Mouse (Mus musculus) limb, embryonic 13.5 days (tissue): Measurements from ENCODE around the gene Tmem206. TPM values are rescaled to one million over a fixed set of nuclear protein-coding genes. Genes with fewer than 3 reads are reported as not detected.

ENCODE experiments used
- ATAC-seq: fragments of 200-750 bp; cut with Nextera tagmentation; 2 replicates; pipeline ENCODE4 v1.8.0; 2017; ENCODE audit warnings: low read depth, moderate number of reproducible peaks, moderate TSS enrichment; ENCODE audit not compliant: low FRiP score
- H3K27ac ChIP-seq: fragments of 300-500 bp; sonication (generic); 2 replicates; pipeline ENCODE4 v1.5.1; 2015; ENCODE audit warnings: inconsistent platforms, mild to moderate bottlenecking, moderate library complexity
- H3K27me3 ChIP-seq: fragments of 300-500 bp; sonication (generic); 2 replicates; pipeline ENCODE4 v1.6.1; 2015; ENCODE audit warnings: mild to moderate bottlenecking, inconsistent platforms
- H3K36me3 ChIP-seq: fragments of 300-500 bp; sonication (generic); 2 replicates; pipeline ENCODE4 v1.6.1; 2015; ENCODE audit warnings: inconsistent platforms, mild to moderate bottlenecking, moderate library complexity
- H3K4me1 ChIP-seq: fragments of 300-500 bp; sonication (generic); 2 replicates; pipeline ENCODE4 v1.6.1; 2015; ENCODE audit warnings: inconsistent platforms
- H3K4me2 ChIP-seq: fragments of 300-500 bp; sonication (generic); replicated peaks from 2 replicates; pipeline ENCODE4 v1.6.1; 2015; ENCODE audit warnings: inconsistent platforms, mild to moderate bottlenecking, moderate library complexity
- H3K4me3 ChIP-seq: fragments of 300-500 bp; sonication (generic); 2 replicates; pipeline ENCODE4 v1.5.1; 2015; ENCODE audit warnings: moderate library complexity, mild to moderate bottlenecking, inconsistent platforms
- H3K9ac ChIP-seq: fragments of 300-500 bp; sonication (generic); 2 replicates; pipeline ENCODE4 v1.6.1; 2015; ENCODE audit warnings: mild to moderate bottlenecking, inconsistent platforms
- H3K9me3 ChIP-seq: fragments of 300-500 bp; sonication (generic); 2 replicates; pipeline ENCODE4 v1.6.1; 2016; ENCODE audit warnings: inconsistent platforms
- WGBS: fragments of 180-500 bp; shearing (Covaris S2); methylation state at CpG from one replicate; pipeline ENCODE4 v1.1.7; 2015; 5-methylcytosine and 5-hydroxymethylcytosine counted together
- polyA plus RNA-seq: library from polyadenylated mRNA; unstranded; fragments of >200 nt; fragmentation: Nextera tagmentation; extraction: Ambion mirVana; gene quantifications from 2 replicates; pipeline ENCODE4 v1.2.1, GENCODE M21; 2015

The Tmem206 gene
- polyA plus RNA-seq, 1 experiment from 2014 or later = 21.5 TPM

- Histone ChIP-seq H3K9me3 (no peaks in the 10 kb centered on the region), H3K4me2 (no peak overlapping the region), H3K9ac (no peak overlapping the region), H3K36me3 (no peaks in the 10 kb centered on the region), H3K27ac (no peak overlapping the region), H3K4me1 (0 out of 2 replicates have a peak, but pooled peaks cover 6% of the 10 kb centered on the region), H3K4me3 (no peak overlapping the region), H3K27me3 (no peaks in the 10 kb centered on the region)
- 50% methylated on average over 3 of the region's 3 CpGs for WGBS
- ATAC-seq = no peak
These were observed 29.9 kb upstream of the Tmem206 start for GRCm38 (mm10) chr1:191295784-191296183.

GRCm38 (mm10) chr1:191296445-191296844 is 29.3 kb upstream of the Tmem206 start:
- Histone ChIP-seq H3K9ac (no peak overlapping the region), H3K36me3 (no peaks in the 10 kb centered on the region), H3K4me2 (no peak overlapping the region), H3K27me3 (no peaks in the 10 kb centered on the region), H3K9me3 (no peaks in the 10 kb centered on the region), H3K4me1 (0 out of 2 replicates have a peak, but pooled peaks cover 6% of the 10 kb centered on the region), H3K27ac (no peak overlapping the region), H3K4me3 (no peak overlapping the region)
- WGBS = 69% methylated on average over 5 of the region's 5 CpGs
- ATAC-seq = no peak

- no peak for ATAC-seq
- H3K4me3 ChIP-seq = no peak overlapping the region
- H3K36me3 ChIP-seq = no peaks in the 10 kb centered on the region
- 87% methylated on average over 4 of the region's 4 CpGs for WGBS
- H3K4me2 ChIP-seq = no peak overlapping the region
- no peak overlapping the region for H3K27ac ChIP-seq
- H3K4me1 ChIP-seq = 0 out of 2 replicates have a peak, but pooled peaks cover 6% of the 10 kb centered on the region
- H3K27me3 ChIP-seq = no peaks in the 10 kb centered on the region
- no peak overlapping the region for H3K9ac ChIP-seq
- no peaks in the 10 kb centered on the region for H3K9me3 ChIP-seq
These were observed 27.4 kb upstream of the Tmem206 start for GRCm38 (mm10) chr1:191298304-191298703.

GRCm38 (mm10) chr1:191299215-191299942 is 26.3 kb upstream of the Tmem206 start:
- Histone ChIP-seq H3K9ac (no peak overlapping the region), H3K4me3 (no peak overlapping the region), H3K4me2 (no peak overlapping the region), H3K9me3 (no peaks in the 10 kb centered on the region), H3K27ac (no peak overlapping the region), H3K27me3 (no peaks in the 10 kb centered on the region), H3K4me1 (0 out of 2 replicates have a peak, but pooled peaks cover 6% of the 10 kb centered on the region), H3K36me3 (no peaks in the 10 kb centered on the region)
- WGBS = 49% methylated on average over 11 of the region's 11 CpGs
- peak; percentile 42; the same call in 1 of the 2 replicates for ATAC-seq

GRCm38 (mm10) chr1:191301903-191302302 is 23.8 kb upstream of the Tmem206 start:
- Histone ChIP-seq H3K9ac (no peak overlapping the region), H3K36me3 (peaks cover 7% of the 10 kb centered on the region; the same call in 1 of the 2 replicates), H3K4me2 (no peak overlapping the region), H3K27ac (no peak overlapping the region), H3K4me1 (0 out of 2 replicates have a peak, but pooled peaks cover 6% of the 10 kb centered on the region), H3K4me3 (no peak overlapping the region), H3K9me3 (no peaks in the 10 kb centered on the region), H3K27me3 (no peaks in the 10 kb centered on the region)
- WGBS = 33% methylated on average over 4 of the region's 4 CpGs
- no peak for ATAC-seq

- WGBS = 74% methylated on average over 3 of the region's 3 CpGs
- no peak overlapping the region for H3K27ac ChIP-seq
- no peak overlapping the region for H3K9ac ChIP-seq
- no peaks in the 10 kb centered on the region for H3K9me3 ChIP-seq
- H3K4me2 ChIP-seq = no peak overlapping the region
- no peak for ATAC-seq
- no peak overlapping the region for H3K4me3 ChIP-seq
- no peaks in the 10 kb centered on the region for H3K27me3 ChIP-seq
- 0 out of 2 replicates have a peak, but pooled peaks cover 6% of the 10 kb centered on the region for H3K4me1 ChIP-seq
- H3K36me3 ChIP-seq = peaks cover 21% of the 10 kb centered on the region
These were observed 22.0 kb upstream of the Tmem206 start for GRCm38 (mm10) chr1:191303736-191304135.

GRCm38 (mm10) chr1:191304216-191304615 is 21.5 kb upstream of the Tmem206 start:
- no peak for ATAC-seq
- no peak overlapping the region for H3K9ac ChIP-seq
- no peaks in the 10 kb centered on the region for H3K27me3 ChIP-seq
- H3K27ac ChIP-seq = no peak overlapping the region
- no peaks in the 10 kb centered on the region for H3K9me3 ChIP-seq
- H3K4me1 ChIP-seq = 0 out of 2 replicates have a peak, but pooled peaks cover 3% of the 10 kb centered on the region
- no peak overlapping the region for H3K4me2 ChIP-seq
- 58% methylated on average over 6 of the region's 6 CpGs for WGBS
- H3K36me3 ChIP-seq = peaks cover 22% of the 10 kb centered on the region
- H3K4me3 ChIP-seq = no peak overlapping the region

- no peak overlapping the region for H3K9ac ChIP-seq
- ATAC-seq = no peak
- no peaks in the 10 kb centered on the region for H3K9me3 ChIP-seq
- H3K27me3 ChIP-seq = no peaks in the 10 kb centered on the region
- no peak overlapping the region for H3K4me2 ChIP-seq
- WGBS = 67% methylated on average over 7 of the region's 7 CpGs
- no peak overlapping the region for H3K27ac ChIP-seq
- no peaks in the 10 kb centered on the region for H3K4me1 ChIP-seq
- H3K36me3 ChIP-seq = peaks cover 28% of the 10 kb centered on the region
- H3K4me3 ChIP-seq = no peak overlapping the region
These were observed 20.1 kb upstream of the Tmem206 start for GRCm38 (mm10) chr1:191305610-191306009.

- H3K4me1 ChIP-seq = no peaks in the 10 kb centered on the region
- no peak overlapping the region for H3K27ac ChIP-seq
- peaks cover 28% of the 10 kb centered on the region for H3K36me3 ChIP-seq
- H3K4me2 ChIP-seq = no peak overlapping the region
- H3K4me3 ChIP-seq = no peak overlapping the region
- H3K9me3 ChIP-seq = no peaks in the 10 kb centered on the region
- H3K27me3 ChIP-seq = no peaks in the 10 kb centered on the region
- ATAC-seq = no peak
- H3K9ac ChIP-seq = no peak overlapping the region
- 86% methylated on average over 9 of the region's 9 CpGs for WGBS
These were observed 19.4 kb upstream of the Tmem206 start for GRCm38 (mm10) chr1:191306316-191306715.

- ATAC-seq = no peak
- Histone ChIP-seq H3K9me3 (no peaks in the 10 kb centered on the region), H3K4me1 (no peaks in the 10 kb centered on the region), H3K27me3 (no peaks in the 10 kb centered on the region), H3K4me2 (no peak overlapping the region), H3K27ac (no peak overlapping the region), H3K36me3 (peaks cover 28% of the 10 kb centered on the region), H3K9ac (no peak overlapping the region), H3K4me3 (no peak overlapping the region)
- WGBS = 78% methylated on average over 9 of the region's 9 CpGs
These were observed 17.8 kb upstream of the Tmem206 start for GRCm38 (mm10) chr1:191307766-191308455.

GRCm38 (mm10) chr1:191311296-191311898 is 14.3 kb upstream of the Tmem206 start:
- H3K36me3 ChIP-seq = peaks cover 24% of the 10 kb centered on the region
- H3K4me3 ChIP-seq = no peak overlapping the region
- no peak for ATAC-seq
- H3K9ac ChIP-seq = no peak overlapping the region
- no peaks in the 10 kb centered on the region for H3K27me3 ChIP-seq
- H3K27ac ChIP-seq = no peak overlapping the region
- H3K4me1 ChIP-seq = no peaks in the 10 kb centered on the region
- 76% methylated on average over 4 of the region's 4 CpGs for WGBS
- no peak overlapping the region for H3K4me2 ChIP-seq
- no peaks in the 10 kb centered on the region for H3K9me3 ChIP-seq

- no peaks in the 10 kb centered on the region for H3K27me3 ChIP-seq
- H3K4me1 ChIP-seq = peaks cover 5% of the 10 kb centered on the region
- WGBS = under 1% methylated on average over 14 of the region's 14 CpGs
- H3K9me3 ChIP-seq = no peaks in the 10 kb centered on the region
- H3K27ac ChIP-seq = no peak overlapping the region
- H3K36me3 ChIP-seq = peaks cover 16% of the 10 kb centered on the region
- H3K4me3 ChIP-seq = peak overlapping the region; percentile 62
- peak; percentile 90 for ATAC-seq
- H3K9ac ChIP-seq = peak overlapping the region; percentile 74
- peak overlapping the region; percentile 66 for H3K4me2 ChIP-seq
These were observed 13.2 kb upstream of the Tmem206 start for GRCm38 (mm10) chr1:191312513-191312941.
